Mouse (Mus musculus) liver, postnatal 0 days (tissue): ENCODE measurements around the gene Thnsl1. TPM values are rescaled to one million over a fixed set of nuclear protein-coding genes. Genes with fewer than 3 reads are reported as not detected.

Experiments used
- ATAC-seq: fragments of 200-750 bp; cut with Nextera tagmentation; 2 replicates; pipeline ENCODE4 v1.8.0; 2017; ENCODE audit warnings: mild to moderate bottlenecking, moderate library complexity
- DNase-seq: peaks from one replicate; pipeline ENCODE4 v3.0.0-alpha.2; 2016
- H3K27ac ChIP-seq: fragments of 300-500 bp; sonication (generic); 2 replicates; pipeline ENCODE4 v1.5.1; 2014; ENCODE audit warnings: antibody characterized with exemption, moderate library complexity, mild to moderate bottlenecking, low read depth
- H3K27me3 ChIP-seq: fragments of 300-500 bp; sonication (generic); 2 replicates; pipeline ENCODE4 v1.6.1; 2014; ENCODE audit warnings: low read length, control low read depth, mixed read lengths; ENCODE audit not compliant: insufficient read depth
- H3K36me3 ChIP-seq: fragments of 300-500 bp; sonication (generic); replicated peaks from 2 replicates; pipeline ENCODE4 v1.6.1; 2014; ENCODE audit warnings: mild to moderate bottlenecking, control low read depth, low read length, moderate library complexity, mixed read lengths; ENCODE audit not compliant: insufficient read depth
- H3K4me1 ChIP-seq: fragments of 300-500 bp; sonication (generic); 2 replicates; pipeline ENCODE4 v1.6.1; 2014; ENCODE audit warnings: antibody characterized with exemption, mild to moderate bottlenecking, control low read depth; ENCODE audit not compliant: insufficient read depth
- H3K4me2 ChIP-seq: fragments of 300-500 bp; sonication (generic); 2 replicates; pipeline ENCODE4 v1.6.1; 2014; ENCODE audit warnings: low read depth, mild to moderate bottlenecking, low read length, moderate library complexity, mixed read lengths
- H3K4me3 ChIP-seq: fragments of 300-500 bp; sonication (generic); 2 replicates; pipeline ENCODE4 v1.5.1; 2014; ENCODE audit warnings: low read depth, low read length
- H3K9ac ChIP-seq: fragments of 300-500 bp; sonication (generic); replicated peaks from 2 replicates; pipeline ENCODE4 v1.6.1; 2014; ENCODE audit warnings: mild to moderate bottlenecking, moderate library complexity
- H3K9me3 ChIP-seq: fragments of 300-500 bp; sonication (generic); 2 replicates; pipeline ENCODE4 v1.6.1; 2016; ENCODE audit warnings: mild to moderate bottlenecking, control low read depth, low read length, mixed read lengths
- CTCF ChIP-seq: sonication (generic); IDR thresholded peaks from 2 replicates; pipeline ENCODE4 v1.5.1; 2016; ENCODE audit warnings: antibody characterized with exemption, low read depth
- EP300 ChIP-seq: IDR thresholded peaks from 2 replicates; pipeline ENCODE4 v1.6.1; 2016; ENCODE audit warnings: antibody characterized with exemption, low read depth, mild to moderate bottlenecking
- WGBS: fragments of 180-500 bp; shearing (Covaris S2); extraction: QIAGEN DNeasy Blood & Tissue Kit; methylation state at CpG from one replicate; pipeline ENCODE4 v1.1.7; 2014; ENCODE audit not compliant: insufficient replicate concordance; 5-methylcytosine and 5-hydroxymethylcytosine counted together
- polyA plus RNA-seq: library from polyadenylated mRNA; unstranded; fragments of >200 nt; fragmentation: Nextera tagmentation; extraction: Ambion mirVana; gene quantifications from 2 replicates; pipeline ENCODE4 v1.2.1, GENCODE M21; 2015

The Thnsl1 gene
- polyA plus RNA-seq, 1 experiment from 2014 or later: 2.1 TPM

DNA sequence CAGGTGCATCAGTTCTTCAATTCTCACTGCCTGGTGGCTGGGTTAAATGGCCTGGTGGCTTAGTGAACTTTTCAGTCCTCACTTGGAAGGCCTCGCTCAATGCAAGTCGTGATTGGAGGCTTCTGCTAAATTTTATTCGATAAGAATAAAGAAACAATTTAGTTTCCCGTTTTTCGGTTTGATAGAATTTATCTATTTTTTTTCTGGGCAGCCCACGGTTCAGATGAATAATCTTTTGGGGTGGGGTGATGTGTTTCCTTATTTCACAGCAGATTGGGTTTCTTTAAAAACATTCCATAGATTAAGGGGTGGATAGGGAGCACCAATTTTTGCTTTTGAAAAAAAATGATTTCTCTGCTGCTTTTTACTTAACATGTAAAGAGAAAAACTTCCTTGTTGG lies 754 bp downstream of the Thnsl1 start:
- Histone ChIP-seq H3K9ac (peak overlapping the region; percentile 70), H3K36me3 (no peaks in the 10 kb centered on the region), H3K4me2 (peak overlapping the region; percentile 89), H3K27me3 (no peaks in the 10 kb centered on the region), H3K27ac (0 out of 2 replicates have a peak overlapping the region, but pooled peaks have one; percentile 19), H3K4me3 (peak overlapping the region; percentile 65), H3K4me1 (peaks cover 6% of the 10 kb centered on the region), H3K9me3 (no peaks in the 10 kb centered on the region)
- DNase-seq (no peak), ATAC-seq (no peak)
- TF ChIP-seq EP300: no peak
- TF ChIP-seq CTCF: no peak
- WGBS: 30% methylated on average over 6 of the region's 6 CpGs

GRCm38 (mm10) chr2:21211361-21211760 lies 5.8 kb downstream of the Thnsl1 start:
- DNase-seq (no peak), ATAC-seq (no peak)
- no peaks in the 10 kb centered on the region for H3K4me1 ChIP-seq
- no peak overlapping the region for H3K4me2 ChIP-seq
- no peak overlapping the region for H3K4me3 ChIP-seq
- no peaks in the 10 kb centered on the region for H3K9me3 ChIP-seq
- H3K27me3 ChIP-seq: no peaks in the 10 kb centered on the region
- no peak overlapping the region for H3K9ac ChIP-seq
- TF ChIP-seq EP300 (no peak), CTCF (no peak)
- WGBS: 70% methylated on average over 6 of the region's 6 CpGs
- no peak overlapping the region for H3K27ac ChIP-seq
- no peaks in the 10 kb centered on the region for H3K36me3 ChIP-seq

DNA sequence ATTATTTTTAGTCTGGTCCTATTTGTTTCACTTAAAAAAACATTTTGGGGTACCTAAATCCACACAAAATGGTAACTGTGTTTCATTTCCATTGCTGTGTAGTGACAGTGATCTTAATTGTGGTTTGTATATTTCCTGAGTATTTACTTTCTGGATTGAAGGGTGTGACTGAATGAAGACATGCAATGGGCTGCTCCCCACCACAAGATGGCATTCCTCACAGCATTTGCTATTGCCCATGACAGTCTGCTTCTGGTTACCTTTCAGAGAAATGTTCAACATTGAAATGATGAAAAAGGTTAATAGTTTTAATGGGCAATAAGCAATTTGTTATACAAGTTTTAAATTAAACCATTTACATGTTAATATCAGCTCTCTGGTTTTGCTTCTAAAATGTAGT lies 8.8 kb downstream of the Thnsl1 start:
- H3K4me1 ChIP-seq: no peaks in the 10 kb centered on the region
- H3K4me3 ChIP-seq: no peak overlapping the region
- H3K27me3 ChIP-seq: no peaks in the 10 kb centered on the region
- no peaks in the 10 kb centered on the region for H3K36me3 ChIP-seq
- no peak overlapping the region for H3K9ac ChIP-seq
- no peak overlapping the region for H3K27ac ChIP-seq
- no peak overlapping the region for H3K4me2 ChIP-seq
- no peaks in the 10 kb centered on the region for H3K9me3 ChIP-seq
- DNase-seq: no peak
- ATAC-seq: no peak
- TF ChIP-seq EP300 (no peak), CTCF (peak; percentile 63)

DNA sequence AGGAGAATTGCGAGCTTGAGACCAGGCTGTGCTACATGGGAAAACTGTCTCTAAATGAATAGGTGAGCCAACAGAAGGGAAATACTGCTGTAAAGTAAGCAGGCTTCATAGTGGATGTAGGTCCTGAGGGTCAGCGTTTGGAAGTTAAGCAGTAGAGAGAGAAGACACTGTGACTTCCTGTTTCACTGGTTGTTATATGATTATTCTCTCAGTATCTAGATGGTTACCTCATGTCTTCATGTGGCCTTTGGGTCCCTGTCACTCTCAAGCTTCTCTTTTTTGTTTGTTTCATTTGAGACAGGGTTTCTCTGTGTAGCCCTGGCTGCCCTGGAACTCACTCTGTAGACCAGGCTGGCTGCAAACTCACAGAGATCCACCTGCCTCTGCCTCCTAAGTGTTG lies 9.8 kb downstream of the Thnsl1 start:
- no peak for DNase-seq
- Histone ChIP-seq H3K27me3 (no peaks in the 10 kb centered on the region), H3K9ac (no peak overlapping the region), H3K9me3 (no peaks in the 10 kb centered on the region), H3K36me3 (no peaks in the 10 kb centered on the region), H3K27ac (no peak overlapping the region), H3K4me3 (no peak overlapping the region), H3K4me2 (no peak overlapping the region), H3K4me1 (no peaks in the 10 kb centered on the region)
- WGBS: 67% methylated on average over 2 of the region's 2 CpGs
- ATAC-seq: no peak
- no peak for TF ChIP-seq EP300

DNA sequence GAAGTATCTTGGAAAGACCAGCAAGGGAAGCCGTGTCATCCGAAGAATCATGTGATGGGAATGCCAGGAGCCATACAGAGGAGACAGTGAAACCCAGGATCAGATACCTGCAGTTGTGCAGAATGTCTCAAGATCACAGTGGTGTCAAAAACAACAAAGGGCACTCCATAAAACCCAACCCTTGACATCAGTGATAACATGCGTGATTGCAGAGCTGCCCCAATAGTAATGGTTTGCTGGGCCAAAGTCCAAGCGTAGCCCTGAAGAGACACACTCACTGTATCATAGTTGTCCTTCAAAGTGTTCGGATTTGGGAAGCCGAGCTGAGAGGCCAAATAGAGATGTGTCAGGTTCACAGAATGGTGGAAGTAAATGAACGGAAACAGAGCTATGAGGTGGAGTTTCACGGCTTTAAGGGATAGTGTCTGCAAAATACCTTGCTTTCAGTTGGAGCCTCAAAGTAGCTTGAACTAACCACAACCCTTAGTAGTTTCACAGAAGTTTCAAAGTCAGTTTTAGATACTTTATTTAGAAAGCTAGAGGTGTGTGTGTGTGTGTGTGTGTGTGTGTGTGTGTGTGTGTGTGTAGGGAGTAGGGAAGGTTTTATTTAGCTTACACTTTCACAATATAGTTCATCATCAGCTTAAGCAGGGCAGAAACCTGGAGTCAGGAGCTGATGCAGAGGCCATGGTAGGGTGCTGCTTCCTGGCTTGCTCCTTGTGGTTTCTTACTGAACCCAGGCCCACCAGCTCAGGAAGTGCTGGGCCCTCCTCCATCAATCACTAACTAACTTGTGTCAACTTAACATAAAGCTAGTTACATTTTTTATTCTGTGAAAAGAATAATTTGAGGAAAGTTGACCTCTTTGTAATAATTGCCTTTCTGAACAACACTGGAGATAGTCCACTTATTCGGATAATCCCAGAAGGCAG lies 17.2 kb downstream of the Thnsl1 start:
- H3K4me3 ChIP-seq: no peak overlapping the region
- H3K27ac ChIP-seq: no peak overlapping the region
- DNase-seq (no peak), ATAC-seq (no peak)
- no peaks in the 10 kb centered on the region for H3K27me3 ChIP-seq
- H3K9ac ChIP-seq: no peak overlapping the region
- H3K36me3 ChIP-seq: no peaks in the 10 kb centered on the region
- H3K4me1 ChIP-seq: no peaks in the 10 kb centered on the region
- H3K9me3 ChIP-seq: no peaks in the 10 kb centered on the region
- 57% methylated on average over 9 of the region's 9 CpGs for WGBS
- no peak overlapping the region for H3K4me2 ChIP-seq
- TF ChIP-seq CTCF: no peak
- TF ChIP-seq EP300: no peak

DNA sequence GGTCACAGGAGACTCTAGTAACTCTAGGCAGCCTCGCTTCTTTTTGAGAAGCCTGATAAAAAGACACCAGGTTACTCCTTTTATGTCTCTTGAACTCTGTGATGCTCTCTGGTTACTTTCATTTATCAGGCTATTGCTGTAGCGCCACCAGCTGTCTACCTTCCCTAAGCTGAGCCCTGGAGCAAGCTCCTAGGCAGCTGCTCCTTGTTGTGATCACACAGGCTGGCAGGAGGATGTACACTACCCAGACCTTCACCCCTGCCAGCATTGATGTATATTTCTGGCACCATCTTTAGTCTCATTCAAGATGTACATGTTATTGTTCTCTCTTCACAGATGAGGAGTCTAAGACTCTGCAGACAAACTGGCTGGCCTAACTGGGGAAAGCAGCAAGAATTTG lies 24.8 kb downstream of the Thnsl1 start:
- no peak for TF ChIP-seq CTCF
- no peak for TF ChIP-seq EP300
- no peaks in the 10 kb centered on the region; the same call in 1 of the 2 replicates for H3K4me1 ChIP-seq

More for the DNA sequence above, 24.8 kb downstream of the Thnsl1 start:
- Histone ChIP-seq H3K36me3 (no peaks in the 10 kb centered on the region), H3K9me3 (no peaks in the 10 kb centered on the region), H3K27me3 (no peaks in the 10 kb centered on the region), H3K4me3 (no peak overlapping the region), H3K4me2 (no peak overlapping the region), H3K9ac (no peak overlapping the region), H3K27ac (no peak overlapping the region)
- DNase-seq (no peak), ATAC-seq (no peak)
- WGBS: 75% methylated on average over 2 of the region's 2 CpGs
